Mouse (Mus musculus): ENCODE data around the gene Gskip. TPM values are rescaled to one million over a fixed set of nuclear protein-coding genes. Genes with fewer than 3 reads are reported as not detected.

Gene Gskip
- 8.8 to 11.8 TPM (median 11.1 TPM) in 4 replicates for total RNA-seq (2023)

DNA sequence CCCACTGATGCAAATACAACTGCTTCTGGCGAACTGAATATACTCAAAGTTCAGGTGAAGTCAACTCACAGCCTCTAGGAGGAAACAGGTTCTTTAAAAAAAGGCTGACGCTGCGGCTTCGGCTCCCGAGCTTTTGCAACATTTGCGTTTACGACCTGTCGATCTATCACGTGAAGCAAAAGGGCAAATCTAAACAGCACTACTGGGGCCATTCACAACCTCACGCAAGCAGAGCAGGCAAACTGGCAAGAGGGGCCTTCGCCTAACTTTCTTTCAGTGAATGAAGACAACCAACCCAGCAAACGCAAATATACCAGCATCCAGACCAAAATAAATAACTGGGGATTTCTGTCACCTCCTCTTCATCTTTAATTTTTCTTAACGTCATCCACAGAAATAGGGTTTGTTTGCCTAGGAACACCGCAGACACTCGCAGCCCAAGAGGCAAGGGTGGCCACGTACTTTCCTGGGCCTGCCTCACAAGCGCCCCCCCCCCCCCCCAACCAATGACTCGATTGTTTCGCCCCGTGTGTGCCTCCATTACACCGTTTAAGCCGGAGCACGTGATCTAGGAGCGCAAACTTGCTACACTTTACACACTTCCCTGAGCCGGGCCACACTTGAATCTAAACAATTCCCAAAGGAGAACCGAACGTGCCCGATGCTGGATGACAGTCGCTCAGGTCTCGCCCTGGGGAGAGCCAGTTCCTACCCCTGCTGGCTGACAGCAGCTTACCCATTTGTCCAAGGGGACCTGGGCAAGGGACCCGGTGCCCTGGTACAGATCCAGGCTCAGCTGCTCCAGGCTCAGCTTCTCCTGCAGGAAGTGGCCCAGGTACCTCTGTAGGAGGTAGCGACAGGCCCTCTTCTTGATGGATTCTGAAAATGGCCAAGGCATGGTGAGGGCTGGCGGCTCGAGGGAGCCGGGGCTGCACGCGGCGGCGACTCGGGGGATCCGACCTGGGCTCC lies at the start of gene Gskip:
Gskip (plus strand) TSS at position 897 of the 969 bp plus-strand sequence.

DNA sequence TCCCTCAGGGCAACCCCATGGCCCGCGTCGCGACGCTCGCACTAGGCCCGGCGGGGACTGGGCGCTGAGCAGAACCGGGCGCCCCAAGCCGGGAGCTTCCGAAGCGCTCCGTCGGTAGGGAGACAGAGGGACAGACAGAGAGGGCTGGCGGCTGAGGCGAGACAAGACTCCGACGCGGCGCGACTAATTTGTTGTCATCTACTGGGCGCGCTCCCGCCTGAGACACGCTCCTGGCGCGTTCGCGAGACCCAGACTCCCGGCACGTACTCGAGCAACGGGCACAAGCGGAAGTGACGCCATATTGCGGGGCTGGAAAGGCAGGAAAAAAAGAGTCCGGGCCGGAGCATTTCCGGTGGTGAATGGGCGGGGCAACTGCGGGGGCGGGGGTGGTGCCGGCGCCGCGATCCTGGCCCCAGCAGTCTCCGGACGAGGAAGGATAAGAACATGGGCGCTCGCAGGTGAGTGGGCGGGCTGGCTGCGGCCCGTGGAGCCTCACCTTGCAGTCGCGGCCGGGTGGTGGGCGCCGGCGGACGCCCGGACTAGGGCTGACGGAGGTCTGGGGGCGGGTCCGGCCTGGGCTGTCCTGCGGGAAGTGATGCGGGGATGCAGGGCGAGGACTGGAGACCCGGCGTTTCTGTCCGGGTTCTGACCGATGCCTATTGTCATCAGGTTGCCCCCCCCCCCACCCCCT lies 517 bp downstream of the Gskip start, which contains the start of gene Atg2b:
Atg2b (minus strand) TSS at position 211 of the 691 bp plus-strand sequence.

DNA sequence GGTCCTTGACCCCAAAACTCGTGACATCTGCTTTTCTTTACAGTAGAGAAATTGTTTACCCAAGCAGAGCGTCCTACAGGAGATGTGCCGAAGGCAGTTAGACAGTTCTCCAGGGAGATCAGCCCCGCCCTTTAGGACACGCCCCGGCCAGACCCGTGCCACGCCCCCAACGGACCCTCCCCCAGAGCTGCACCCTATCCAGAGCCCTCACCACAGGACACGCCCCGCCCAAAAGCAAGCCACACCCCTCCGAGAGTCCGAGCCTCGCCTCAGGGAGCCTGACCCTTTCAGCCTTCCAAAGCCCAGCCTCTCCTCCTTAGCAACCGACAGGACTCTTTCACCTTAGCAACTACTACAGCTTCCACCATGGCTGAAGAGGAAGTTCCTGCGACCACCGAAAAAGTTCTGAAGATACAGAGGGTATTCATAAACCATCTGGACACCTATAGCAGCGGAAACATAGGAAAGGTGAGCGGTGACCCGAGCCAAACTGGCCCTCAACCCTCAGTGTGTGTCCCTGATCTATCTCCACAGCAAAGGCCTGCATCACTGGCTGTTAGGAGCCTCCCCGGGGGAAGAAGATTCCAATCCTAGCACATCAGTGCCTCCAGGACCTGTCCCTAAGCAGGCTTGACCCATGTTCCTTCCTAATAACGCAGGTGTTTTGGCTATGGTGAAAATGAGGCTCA lies 21.3 kb downstream of the Gskip start, which contains the start of gene Ak7:
Ak7 (plus strand) TSS at position 178 of the 689 bp plus-strand sequence.

Other genes starting within 250 kb of the Gskip start
- not detected in 4 replicates for gene D430019H16Rik, start 231.0 kb upstream of the Gskip start, total RNA-seq (2023)
- not detected in 4 replicates for gene Bdkrb2, start 121.6 kb upstream of the Gskip start, total RNA-seq (2023)
- not detected in 4 replicates for gene Bdkrb1, start 81.7 kb upstream of the Gskip start, total RNA-seq (2023)
- 40.3 to 42.6 TPM (median 41.5 TPM) in 4 replicates for gene Atg2b, start 382 bp downstream of the Gskip start, total RNA-seq (2023)
- 0.17 to 0.60 TPM (median 0.35 TPM) in 4 replicates for gene Ak7, start 21.1 kb downstream of the Gskip start, total RNA-seq (2023)
- 173 to 193 TPM (median 180 TPM) in 4 replicates for gene Papola, start 99.9 kb downstream of the Gskip start, total RNA-seq (2023)